Mouse (Mus musculus) cerebellum, adult 2 months (tissue): ENCODE results near the gene Pprc1.

ENCODE experiments used
- CTCF ChIP-seq: fragments of 200-500 bp; IDR thresholded peaks from 2 replicates; pipeline ENCODE4 v1.5.1; 2011; ENCODE audit warnings: low read depth, mild to moderate bottlenecking, control low read depth, low read length, moderate library complexity, borderline replicate concordance; ENCODE audit not compliant: insufficient read depth
- POLR2A ChIP-seq: fragments of 200-500 bp; IDR thresholded peaks from 2 replicates; pipeline ENCODE4 v1.6.1; 2011; ENCODE audit warnings: low read length, control low read depth, borderline replicate concordance; ENCODE audit not compliant: insufficient read depth

GRCm38 (mm10) chr19:46119458-46119857 lies 74.8 kb downstream of the Pprc1 start:
- no peak for TF ChIP-seq POLR2A
- TF ChIP-seq CTCF, result no peak
